ENCODE assay signal across 7 mouse cellular contexts in genomic region chr8:109736819-109737218, GRCm38 (mm10). TPM values are rescaled to one million over a fixed set of nuclear protein-coding genes. Genes with fewer than 3 reads are reported as not detected.
DNase-seq lines count a peak whose midpoint lies in the region; ATAC-seq and TF ChIP-seq lines count a peak whose summit lies in the region.

No protein-coding gene starts in this region.

- H3K27ac ChIP-seq in forebrain, embryonic 11.5 days (ENCODE audit: low read depth, low read length) = no peak overlapping the region
- peak overlapping the region; percentile 79; the same call in 1 of the 2 replicates for H3K27ac ChIP-seq in limb, embryonic 13.5 days
- no peak overlapping the region for H3K27ac ChIP-seq in neural tube, embryonic 15.5 days (replicated peaks)

- peaks cover 32% of the 10 kb centered on the region for H3K36me3 ChIP-seq in C2C12 (ENCODE audit: control insufficient read depth, insufficient read depth)
- no peaks in the 10 kb centered on the region; the same call in 1 of the 2 replicates for H3K36me3 ChIP-seq in forebrain, embryonic 11.5 days (ENCODE audit: control insufficient read depth, insufficient read depth, low read length)
- peaks cover 32% of the 10 kb centered on the region for H3K36me3 ChIP-seq in limb, embryonic 13.5 days
- peaks cover 26% of the 10 kb centered on the region for H3K36me3 ChIP-seq in neural tube, embryonic 15.5 days

- H3K9ac ChIP-seq in forebrain, embryonic 11.5 days (ENCODE audit: low read length) = peak overlapping the region; percentile 97
- peak overlapping the region; percentile 99 for H3K9ac ChIP-seq in limb, embryonic 13.5 days
- peak overlapping the region; percentile 100 for H3K9ac ChIP-seq in neural tube, embryonic 15.5 days (replicated peaks)

- peak overlapping the region; percentile 88 for H3K4me2 ChIP-seq in forebrain, embryonic 11.5 days (ENCODE audit: low read depth, low read length, severe bottlenecking)
- peak overlapping the region; percentile 95 for H3K4me2 ChIP-seq in limb, embryonic 13.5 days (replicated peaks)
- peak overlapping the region; percentile 94 for H3K4me2 ChIP-seq in neural tube, embryonic 15.5 days

- peaks cover 22% of the 10 kb centered on the region for H3K79me3 ChIP-seq in C2C12 (ENCODE audit: low read depth)

- H3K9me3 ChIP-seq in forebrain, embryonic 11.5 days (ENCODE audit: control insufficient read depth, low read length) = no peaks in the 10 kb centered on the region
- no peaks in the 10 kb centered on the region for H3K9me3 ChIP-seq in limb, embryonic 13.5 days
- H3K9me3 ChIP-seq in neural tube, embryonic 15.5 days (replicated peaks) = no peaks in the 10 kb centered on the region

- WGBS in forebrain, embryonic 11.5 days = 9% methylated on average over 8 of the region's 8 CpGs
- 9% methylated on average over 8 of the region's 8 CpGs for WGBS in limb, embryonic 13.5 days
- WGBS in neural tube, embryonic 15.5 days = 10% methylated on average over 8 of the region's 8 CpGs

- no peaks in the 10 kb centered on the region for H3K27me3 ChIP-seq in C2C12 (ENCODE audit: control insufficient read depth, insufficient read depth, insufficient read length)
- H3K27me3 ChIP-seq in forebrain, embryonic 11.5 days (ENCODE audit: control insufficient read depth, insufficient read depth, low read length) = no peaks in the 10 kb centered on the region
- no peaks in the 10 kb centered on the region for H3K27me3 ChIP-seq in limb, embryonic 13.5 days
- no peaks in the 10 kb centered on the region for H3K27me3 ChIP-seq in neural tube, embryonic 15.5 days (replicated peaks)

- H3ac ChIP-seq in C2C12 (ENCODE audit: control insufficient read depth, insufficient read length, low read depth) = peak overlapping the region; percentile 86

- intact Hi-C loops in left cerebral cortex, postnatal 25 days (cut with DNase I) = no loop called here

- TF ChIP-seq CTCF in C2C12 (IDR thresholded peaks at IDR 0.05; ENCODE audit: control insufficient read depth, insufficient read depth, insufficient read length) = no peak

- no peak for DNase-seq in forebrain, embryonic 11.5 days (ENCODE audit: low spot score)
- no peak for DNase-seq in natural killer cell, adult 2 months (ENCODE audit: low spot score in 2 of 2)
- DNase-seq in left cerebral cortex, postnatal 25 days (ENCODE audit: low spot score in 2 of 2) = no peak

- peak; percentile 14 for ATAC-seq in CD4-positive, CD25-positive, alpha-beta regulatory T cell, adult 4 months
- no peak for ATAC-seq in forebrain, embryonic 11.5 days (replicated peaks; ENCODE audit: low FRiP score)
- ATAC-seq in limb, embryonic 13.5 days (ENCODE audit: low FRiP score, low read depth) = no peak
- no peak for ATAC-seq in neural tube, embryonic 15.5 days (ENCODE audit: low FRiP score)

- peaks cover 32% of the 10 kb centered on the region for H3K79me2 ChIP-seq in C2C12 (ENCODE audit: control insufficient read depth, insufficient read depth)

- peaks cover 2% of the 10 kb centered on the region for H3K4me1 ChIP-seq in forebrain, embryonic 11.5 days (replicated peaks; ENCODE audit: control insufficient read depth, insufficient read depth, low read length)
- peaks cover 10% of the 10 kb centered on the region for H3K4me1 ChIP-seq in limb, embryonic 13.5 days
- peaks cover 17% of the 10 kb centered on the region for H3K4me1 ChIP-seq in neural tube, embryonic 15.5 days

- peak overlapping the region; percentile 95 for H3K4me3 ChIP-seq in C2C12 (ENCODE audit: insufficient read depth, poor library complexity, severe bottlenecking)
- peak overlapping the region; percentile 95 for H3K4me3 ChIP-seq in forebrain, embryonic 11.5 days (ENCODE audit: low read depth, low read length)
- H3K4me3 ChIP-seq in limb, embryonic 13.5 days = peak overlapping the region; percentile 98
- peak overlapping the region; percentile 81 for H3K4me3 ChIP-seq in neural tube, embryonic 15.5 days (replicated peaks)

TF ChIP-seq in C2C12, 6 proteins besides CTCF, POLR2A, EP300 and RAD21:
- TF ChIP-seq FOSL1 (IDR thresholded peaks at IDR 0.05; ENCODE audit: insufficient read depth, low read length, poor library complexity, severe bottlenecking) = no peak
- no peak for TF ChIP-seq CEBPB (IDR thresholded peaks at IDR 0.05; ENCODE audit: low read depth)
- no peak for TF ChIP-seq MAX (IDR thresholded peaks at IDR 0.05)
- no peak for TF ChIP-seq MYOG (IDR thresholded peaks at IDR 0.05; ENCODE audit: control insufficient read depth, extremely low read depth, insufficient read length)
- TF ChIP-seq MYOD1 (IDR thresholded peaks at IDR 0.05; ENCODE audit: control insufficient read depth, insufficient read length, low read depth) = no peak
- no peak for TF ChIP-seq USF1 (IDR thresholded peaks at IDR 0.05; ENCODE audit: low read depth)

RNA-seq across cellular contexts. Expression of gene Atxn1l, which starts 0.7 kb away (rescaled TPM):
- polyA plus RNA-seq in C2C12 (2012; fragmentation: generic; extraction: Trizol) = 12.0 TPM
- polyA plus RNA-seq in CD4-positive, CD25-positive, alpha-beta regulatory T cell, adult 4 months (2017; shearing (Covaris generic)) = 1 to 10 TPM; 2.3 to 3.8 TPM
- polyA plus RNA-seq in forebrain, embryonic 11.5 days (2014; fragmentation: Nextera tagmentation; extraction: Ambion mirVana) = 8.3 and 8.6 TPM in 2 replicates
- 6.7 and 11.3 TPM in 2 replicates for polyA plus RNA-seq in limb, embryonic 13.5 days (2015; fragmentation: Nextera tagmentation; extraction: Ambion mirVana)
- 3.3 and 3.7 TPM in 2 replicates for polyA plus RNA-seq in neural tube, embryonic 15.5 days (2015; fragmentation: Nextera tagmentation; extraction: Ambion mirVana)
- total RNA-seq in left cerebral cortex, postnatal 25 days (2021) = 10 to 100 TPM; 36.9 to 38.5 TPM

RNA-seq across cellular contexts. Expression of gene Zfp821, which starts 31.5 kb away (rescaled TPM):
- 9.9 TPM for polyA plus RNA-seq in C2C12 (2012; fragmentation: generic; extraction: Trizol)
- 1 to 10 TPM; 3.6 to 7.9 TPM for polyA plus RNA-seq in CD4-positive, CD25-positive, alpha-beta regulatory T cell, adult 4 months (2017; shearing (Covaris generic))
- 50.2 and 56.1 TPM in 2 replicates for polyA plus RNA-seq in forebrain, embryonic 11.5 days (2014; fragmentation: Nextera tagmentation; extraction: Ambion mirVana)
- 38.7 and 40.4 TPM in 2 replicates for polyA plus RNA-seq in limb, embryonic 13.5 days (2015; fragmentation: Nextera tagmentation; extraction: Ambion mirVana)
- polyA plus RNA-seq in neural tube, embryonic 15.5 days (2015; fragmentation: Nextera tagmentation; extraction: Ambion mirVana) = 54.0 and 62.0 TPM in 2 replicates
- 10 to 100 TPM; 47.0 to 48.4 TPM for total RNA-seq in left cerebral cortex, postnatal 25 days (2021)

RNA-seq across cellular contexts. Expression of gene Ap1g1, which starts 41.5 kb away (rescaled TPM):
- 25.6 TPM for polyA plus RNA-seq in C2C12 (2012; fragmentation: generic; extraction: Trizol)
- 10 to 100 TPM; 32.7 to 34.3 TPM for polyA plus RNA-seq in CD4-positive, CD25-positive, alpha-beta regulatory T cell, adult 4 months (2017; shearing (Covaris generic))
- polyA plus RNA-seq in forebrain, embryonic 11.5 days (2014; fragmentation: Nextera tagmentation; extraction: Ambion mirVana) = 47.0 and 47.1 TPM in 2 replicates
- 37.4 and 43.0 TPM in 2 replicates for polyA plus RNA-seq in limb, embryonic 13.5 days (2015; fragmentation: Nextera tagmentation; extraction: Ambion mirVana)
- polyA plus RNA-seq in neural tube, embryonic 15.5 days (2015; fragmentation: Nextera tagmentation; extraction: Ambion mirVana) = 44.7 and 45.8 TPM in 2 replicates
- total RNA-seq in left cerebral cortex, postnatal 25 days (2021) = 10 to 100 TPM; 87.0 to 96.8 TPM

RNA-seq across cellular contexts. Expression of gene Ist1, which starts 43.8 kb away (rescaled TPM):
- 49.7 TPM for polyA plus RNA-seq in C2C12 (2012; fragmentation: generic; extraction: Trizol)
- polyA plus RNA-seq in CD4-positive, CD25-positive, alpha-beta regulatory T cell, adult 4 months (2017; shearing (Covaris generic)) = 100 to 1,000 TPM; 139 to 163 TPM
- polyA plus RNA-seq in forebrain, embryonic 11.5 days (2014; fragmentation: Nextera tagmentation; extraction: Ambion mirVana) = 172 and 186 TPM in 2 replicates
- polyA plus RNA-seq in limb, embryonic 13.5 days (2015; fragmentation: Nextera tagmentation; extraction: Ambion mirVana) = 159 and 162 TPM in 2 replicates
- polyA plus RNA-seq in neural tube, embryonic 15.5 days (2015; fragmentation: Nextera tagmentation; extraction: Ambion mirVana) = 145 and 146 TPM in 2 replicates
- 10 to 100 TPM; 72.4 to 77.4 TPM for total RNA-seq in left cerebral cortex, postnatal 25 days (2021)
